Mouse (Mus musculus): ENCODE data around the gene Cdk7.

- TF ChIP-seq CTCF (IDR thresholded peaks at IDR 0.05; ENCODE audit: low read depth) (no peak), EP300 (IDR thresholded peaks at IDR 0.05; ENCODE audit: low read depth) (no peak)
These were observed 2.0 kb upstream of the Cdk7 start for GRCm38 (mm10) chr13:100732756-100733155.

All from liver, embryonic 14.5 days (tissue).